In the genomic region with DNA sequence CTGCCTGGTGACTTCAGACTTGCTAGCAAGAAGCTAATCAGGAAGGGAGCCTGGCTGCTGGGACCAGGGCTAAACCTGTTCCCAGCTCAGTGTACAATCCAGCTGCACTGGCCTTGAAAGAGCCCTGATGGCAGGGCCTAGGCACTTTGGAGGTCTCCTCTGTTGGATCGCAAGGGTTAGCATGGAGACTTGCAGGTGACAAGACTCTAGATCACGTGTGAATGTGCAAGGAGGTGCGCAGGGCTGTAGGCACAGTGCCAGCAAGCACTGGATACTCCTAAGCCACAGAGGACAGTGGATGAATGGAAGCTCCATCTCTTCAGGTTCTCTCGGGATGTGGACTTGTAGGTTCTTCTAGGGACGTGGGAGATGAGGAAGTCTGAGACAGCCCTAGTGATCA, we compare ENCODE assay signal across 32 mouse cellular contexts. TPM values are rescaled to one million over a fixed set of nuclear protein-coding genes. Genes with fewer than 3 reads are reported as not detected.
DNase-seq lines count a peak whose midpoint lies in the region; ATAC-seq and TF ChIP-seq lines count a peak whose summit lies in the region.
"Had no signal": no experiment of that assay in that cellular context is flagged by ENCODE, and none has a peak within 500 bp of the region (broad histone marks: within the 10 kb centered on the region; RNA-seq: fewer than 3 reads in every experiment).

No protein-coding gene starts in this region.

- H3K9ac ChIP-seq in midbrain, embryonic 14.5 days (replicated peaks; ENCODE audit: low read length) = no peak overlapping the region
- H3K9ac ChIP-seq: embryonic facial prominence, embryonic 13.5 days; forebrain, embryonic 12.5 days; forebrain, embryonic 15.5 days; heart, embryonic 13.5 days; hindbrain, embryonic 14.5 days had no signal

- TF ChIP-seq POLR2A in cerebellum, adult 2 months (IDR thresholded peaks at IDR 0.05; ENCODE audit: borderline replicate concordance, insufficient read depth, low read length) = no peak

- peak overlapping the region; percentile 94 for H3K27ac ChIP-seq in cerebellum, adult 2 months (ENCODE audit: insufficient read depth, low read length)
- no peak overlapping the region for H3K27ac ChIP-seq in midbrain, embryonic 14.5 days (replicated peaks; ENCODE audit: low read depth, low read length)
- H3K27ac ChIP-seq: embryonic facial prominence, embryonic 10.5 days; embryonic facial prominence, embryonic 13.5 days; forebrain, embryonic 12.5 days; forebrain, embryonic 15.5 days; heart, adult 2 months; heart, embryonic 10.5 days; heart, embryonic 13.5 days; hindbrain, embryonic 14.5 days; hindbrain, postnatal 0 days had no signal

- WGBS in cerebellum, adult 2 months = 32% methylated on average over 5 of the region's 5 CpGs
- WGBS in midbrain, embryonic 14.5 days = 88% methylated on average over 5 of the region's 5 CpGs

- peak; percentile 41 to 54 for DNase-seq in cerebellum, adult 18-20 months
- peak; percentile 55 to 59 for DNase-seq in cerebellum, adult 2 months
- peak; percentile 65 for DNase-seq in cerebellum, adult 9-11 months
- no peak for DNase-seq in kidney, postnatal 10 days
- DNase-seq in midbrain, embryonic 14.5 days = no peak
- DNase-seq: adrenal gland, adult 8-10 months; adrenal gland, postnatal 25 days; gastrocnemius, postnatal 10 days; gastrocnemius, postnatal 36 days; heart, adult 2 months; heart, postnatal 14 days; heart, postnatal 4 days; kidney, adult 18-20 months; kidney, adult 9 months had no signal

- no peak overlapping the region for H3K4me3 ChIP-seq in cerebellum, adult 2 months (replicated peaks; ENCODE audit: insufficient read depth, low read depth, low read length)
- no peak overlapping the region for H3K4me3 ChIP-seq in midbrain, embryonic 14.5 days (replicated peaks; ENCODE audit: low read depth, low read length)
- H3K4me3 ChIP-seq: embryonic facial prominence, embryonic 10.5 days; embryonic facial prominence, embryonic 13.5 days; erythroblast, embryonic 14.5 days; forebrain, embryonic 12.5 days; forebrain, embryonic 15.5 days; heart, adult 2 months; heart, embryonic 10.5 days; heart, embryonic 13.5 days had no signal

- no peak overlapping the region for H3K4me2 ChIP-seq in midbrain, embryonic 14.5 days (ENCODE audit: low read length)
- H3K4me2 ChIP-seq: embryonic facial prominence, embryonic 13.5 days; forebrain, embryonic 12.5 days; forebrain, embryonic 15.5 days; heart, embryonic 13.5 days; hindbrain, embryonic 14.5 days had no signal

- no peak for TF ChIP-seq CTCF in cerebellum, adult 2 months (IDR thresholded peaks at IDR 0.05; ENCODE audit: borderline replicate concordance, insufficient read depth, low read depth, low read length)

- H3K4me1 ChIP-seq in cerebellum, adult 2 months (ENCODE audit: control insufficient read depth, insufficient read depth, low read length) = peaks cover 51% of the 10 kb centered on the region
- peaks cover 19% of the 10 kb centered on the region; the same call in 1 of the 2 replicates for H3K4me1 ChIP-seq in midbrain, embryonic 14.5 days (ENCODE audit: control insufficient read depth, insufficient read depth, low read length)
- H3K4me1 ChIP-seq: forebrain, embryonic 15.5 days had no signal

- H3K36me3 ChIP-seq in midbrain, embryonic 14.5 days (ENCODE audit: control insufficient read depth, insufficient read depth, low read length) = no peaks in the 10 kb centered on the region
- H3K36me3 ChIP-seq: embryonic facial prominence, embryonic 10.5 days; embryonic facial prominence, embryonic 13.5 days; forebrain, embryonic 12.5 days; forebrain, embryonic 15.5 days; heart, embryonic 10.5 days; heart, embryonic 13.5 days had no signal

- H3K9me3 ChIP-seq in midbrain, embryonic 14.5 days (ENCODE audit: control insufficient read depth, low read length) = no peaks in the 10 kb centered on the region
- H3K9me3 ChIP-seq: embryonic facial prominence, embryonic 10.5 days; embryonic facial prominence, embryonic 13.5 days; forebrain, embryonic 12.5 days; forebrain, embryonic 15.5 days; heart, embryonic 10.5 days; heart, embryonic 13.5 days had no signal

- H3K27me3 ChIP-seq in cerebellum, adult 2 months (ENCODE audit: control insufficient read depth, insufficient read depth, low read length) = no peaks in the 10 kb centered on the region
- H3K27me3 ChIP-seq in midbrain, embryonic 14.5 days (ENCODE audit: control insufficient read depth, insufficient read depth, low read length) = no peaks in the 10 kb centered on the region
- H3K27me3 ChIP-seq: forebrain, embryonic 15.5 days had no signal

- ATAC-seq in cerebellum, adult (ENCODE audit: insufficient number of reproducible peaks, low FRiP score, low TSS enrichment) = no peak
- ATAC-seq in granulocyte monocyte progenitor cell, adult 5-6 weeks (replicated peaks; ENCODE audit: poor library complexity, severe bottlenecking) = 0 out of 2 replicates have a peak, but pooled peaks have one; percentile 9
- no peak for ATAC-seq in midbrain, embryonic 14.5 days (ENCODE audit: low FRiP score, low TSS enrichment)
- ATAC-seq: CD4-positive, CD25-positive, alpha-beta regulatory T cell, adult 4 months; forebrain, embryonic 15.5 days; inflammation-experienced regulatory T-cells, adult 6 months; intestine, embryonic 16.5 days had no signal

RNA-seq across cellular contexts. Expression of gene Cnpy1, which starts 6.7 kb away (rescaled TPM):
- 313 and 399 TPM in 2 replicates for polyA plus RNA-seq in cerebellum, adult 2 months (2012; rRNA removed)
- total RNA-seq in granulocyte monocyte progenitor cell, adult 5-6 weeks (2014; fragmentation: Nextera tagmentation) = not detected in 2 replicates
- not detected in 2 replicates for total RNA-seq in granulocyte monocyte progenitor cell, adult 5-6 weeks (2017)
- 67.4 and 99.4 TPM in 2 replicates for polyA plus RNA-seq in midbrain, embryonic 14.5 days (2014; fragmentation: Nextera tagmentation; extraction: Ambion mirVana)
- total RNA-seq: adrenal gland, adult 8-10 months; adrenal gland, postnatal 25 days; gastrocnemius, adult 18-20 months; gastrocnemius, postnatal 10 days; gastrocnemius, postnatal 36 days; heart, adult 2 months; heart, postnatal 14 days; heart, postnatal 4 days; MEL had no signal
- polyA plus RNA-seq: C2C12; CD4-positive, CD25-positive, alpha-beta regulatory T cell, adult 4 months; erythroblast, embryonic 14.5 days; heart, adult 2 months; heart, embryonic 13.5 days; heart, embryonic 16.5 days; inflammation-experienced regulatory T-cells, adult 6 months had no signal

Comparison
In these comparisons a context has a peak if more than half of its experiments do, and no peak if none do; other contexts are left out.
1. DNase-seq: peak in cerebellum, adult 18-20 months (2 of 2), cerebellum, adult 2 months (2 of 2) and cerebellum, adult 9-11 months (single experiment); none in kidney, postnatal 10 days (single experiment) and midbrain, embryonic 14.5 days (single experiment).